Mouse (Mus musculus): Measurements from ENCODE around the gene Slc34a2. TPM values are rescaled to one million over a fixed set of nuclear protein-coding genes. Genes with fewer than 3 reads are reported as not detected.

Slc34a2 gene
- polyA plus RNA-seq, 1 experiment from 2014 or later: not detected

DNA sequence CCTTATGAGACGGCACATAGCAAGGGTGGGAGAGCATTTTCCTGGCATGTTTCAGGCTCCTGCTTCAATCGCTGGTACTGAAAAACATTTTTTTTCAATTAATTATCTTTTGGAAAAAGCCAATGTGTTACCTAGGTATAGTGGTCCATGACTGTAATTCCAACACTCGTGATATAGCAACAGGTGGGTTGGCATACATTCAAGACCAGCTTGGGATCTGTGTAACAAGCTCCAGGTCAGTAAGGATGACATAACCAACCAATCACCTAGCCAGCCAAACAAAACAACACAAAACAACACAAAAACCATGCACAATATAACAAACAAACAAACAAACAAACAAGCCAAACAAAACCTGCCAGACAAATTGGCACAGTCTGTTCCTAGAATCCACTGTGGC is 33.9 kb upstream of the Slc34a2 start:
- DNase-seq (ENCODE audit: low spot score): no peak
- Histone ChIP-seq H3K27me3 (ENCODE audit: low read depth, poor library complexity, severe bottlenecking) (no peaks in the 10 kb centered on the region), H3K4me1 (no peaks in the 10 kb centered on the region), H3K27ac (replicated peaks) (no peak overlapping the region), H3K9me3 (replicated peaks) (no peaks in the 10 kb centered on the region; the same call in 1 of the 2 replicates), H3K4me3 (no peak overlapping the region), H3K36me3 (no peaks in the 10 kb centered on the region)
- 85% methylated on average over 3 of the region's 3 CpGs for WGBS

DNA sequence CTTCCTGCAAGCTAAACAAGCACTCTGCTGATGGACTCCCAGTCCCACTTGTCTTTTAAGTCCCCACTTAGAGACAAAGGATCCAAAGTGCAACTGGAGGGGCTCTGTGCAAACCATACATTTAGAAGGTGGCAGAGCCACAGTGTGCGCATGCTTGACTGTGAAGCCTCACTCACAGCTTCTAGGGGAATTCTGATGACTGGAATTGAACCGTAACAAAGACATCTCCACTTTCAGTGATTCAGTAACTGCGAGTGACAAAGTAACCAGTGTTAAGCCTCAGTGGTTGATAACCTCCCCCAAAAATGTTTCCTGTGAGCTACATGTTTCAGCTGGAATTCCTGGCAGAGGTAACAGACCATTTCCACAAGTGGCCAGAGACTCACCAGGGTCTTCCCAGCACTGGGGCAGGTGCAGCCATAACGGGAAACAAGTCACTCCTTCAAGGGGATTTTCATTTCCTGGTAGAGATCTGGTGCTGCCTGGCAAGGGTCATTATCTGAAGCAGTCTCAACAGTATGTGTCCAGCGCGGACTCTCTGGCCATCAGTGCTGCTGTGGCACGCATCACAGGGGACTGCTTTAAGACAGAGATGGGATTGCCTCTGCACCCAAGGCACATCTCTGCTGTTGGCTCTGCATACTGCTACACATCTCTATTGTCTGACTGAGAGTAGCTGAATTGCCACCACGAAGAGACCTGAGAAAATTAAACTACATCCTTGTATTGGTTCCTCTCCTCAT is 28.7 kb upstream of the Slc34a2 start:
- H3K4me3 ChIP-seq: no peak overlapping the region
- no peaks in the 10 kb centered on the region for H3K4me1 ChIP-seq
- H3K9me3 ChIP-seq (replicated peaks): no peaks in the 10 kb centered on the region; the same call in 1 of the 2 replicates
- no peaks in the 10 kb centered on the region for H3K36me3 ChIP-seq
- DNase-seq (ENCODE audit: low spot score): no peak
- WGBS: 83% methylated on average over 8 of the region's 8 CpGs
- H3K27me3 ChIP-seq (ENCODE audit: low read depth, poor library complexity, severe bottlenecking): no peaks in the 10 kb centered on the region
- H3K27ac ChIP-seq (replicated peaks): no peak overlapping the region

DNA sequence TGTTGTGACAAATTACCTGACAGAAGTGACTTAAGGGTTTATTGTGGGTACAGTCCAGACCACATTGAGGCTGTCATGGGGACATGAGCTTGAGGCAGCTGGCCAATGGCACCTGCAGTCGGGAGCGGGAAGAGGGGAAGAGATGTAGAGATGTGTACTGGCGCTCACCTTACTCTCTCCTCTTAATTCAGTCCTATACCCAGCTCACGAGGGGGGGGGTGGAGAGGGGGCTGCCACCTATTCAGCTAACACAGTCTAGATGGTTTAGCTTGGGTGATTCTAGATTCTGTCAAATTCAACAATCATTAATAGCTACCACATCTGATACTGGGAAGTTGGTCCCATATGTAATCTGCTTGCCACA is 28.1 kb upstream of the Slc34a2 start:
- WGBS: 90% methylated on average over 4 of the region's 4 CpGs
- no peak overlapping the region for H3K4me3 ChIP-seq
- no peaks in the 10 kb centered on the region for H3K4me1 ChIP-seq
- H3K9me3 ChIP-seq (replicated peaks): no peaks in the 10 kb centered on the region; the same call in 1 of the 2 replicates
- H3K36me3 ChIP-seq: no peaks in the 10 kb centered on the region
- no peak for DNase-seq (ENCODE audit: low spot score)
- H3K27ac ChIP-seq (replicated peaks): no peak overlapping the region
- H3K27me3 ChIP-seq (ENCODE audit: low read depth, poor library complexity, severe bottlenecking): no peaks in the 10 kb centered on the region

DNA sequence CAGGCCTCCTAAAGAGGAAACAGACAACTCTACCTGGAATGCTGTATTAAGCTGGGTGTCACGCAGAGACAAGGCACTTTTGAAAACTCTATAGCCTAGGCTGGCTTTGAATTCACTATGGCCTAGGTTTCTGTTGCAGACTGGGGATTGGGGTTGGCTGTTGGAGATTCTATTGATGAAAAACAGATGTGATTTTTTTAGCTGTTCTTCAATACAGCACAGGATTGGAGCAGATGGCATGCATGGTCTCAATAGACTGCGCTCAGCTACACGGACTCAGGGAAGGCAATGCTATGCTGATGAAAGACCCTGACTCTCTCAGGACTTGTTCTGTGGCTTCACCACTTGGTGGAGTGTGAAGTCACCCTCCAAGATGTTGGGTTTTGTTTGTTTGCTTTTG is 26.6 kb upstream of the Slc34a2 start:
- no peaks in the 10 kb centered on the region for H3K27me3 ChIP-seq (ENCODE audit: low read depth, poor library complexity, severe bottlenecking)
- H3K4me1 ChIP-seq: no peaks in the 10 kb centered on the region
- no peaks in the 10 kb centered on the region for H3K36me3 ChIP-seq
- H3K27ac ChIP-seq (replicated peaks): no peak overlapping the region
- H3K4me3 ChIP-seq: no peak overlapping the region
- no peaks in the 10 kb centered on the region for H3K9me3 ChIP-seq (replicated peaks)
- no peak for DNase-seq (ENCODE audit: low spot score)
- 79% methylated on average over 3 of the region's 3 CpGs for WGBS

DNA sequence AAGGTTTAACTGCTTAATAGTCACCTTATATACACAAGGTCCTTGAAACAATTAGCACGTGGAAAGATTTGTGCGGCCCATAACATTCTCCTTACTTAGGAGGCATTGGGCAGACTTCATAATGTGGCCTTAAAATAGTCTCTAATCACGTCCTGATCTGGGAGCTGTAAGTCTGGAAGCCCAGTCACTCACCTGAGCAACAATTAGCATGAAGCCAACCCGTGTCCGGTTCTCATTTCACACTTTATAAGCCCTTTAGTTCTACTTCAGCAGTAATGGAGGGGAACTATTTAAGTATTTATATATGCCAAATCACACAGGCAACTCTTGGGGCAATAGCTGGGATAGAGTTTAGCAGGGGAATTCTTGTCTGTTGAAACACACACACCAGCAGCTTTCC is 21.3 kb upstream of the Slc34a2 start:
- Histone ChIP-seq H3K4me3 (no peak overlapping the region), H3K27ac (replicated peaks) (no peak overlapping the region), H3K4me1 (no peaks in the 10 kb centered on the region), H3K36me3 (no peaks in the 10 kb centered on the region), H3K27me3 (ENCODE audit: low read depth, poor library complexity, severe bottlenecking) (no peaks in the 10 kb centered on the region), H3K9me3 (replicated peaks) (no peaks in the 10 kb centered on the region)
- DNase-seq (ENCODE audit: low spot score): no peak
- WGBS: 80% methylated on average over 5 of the region's 5 CpGs

DNA sequence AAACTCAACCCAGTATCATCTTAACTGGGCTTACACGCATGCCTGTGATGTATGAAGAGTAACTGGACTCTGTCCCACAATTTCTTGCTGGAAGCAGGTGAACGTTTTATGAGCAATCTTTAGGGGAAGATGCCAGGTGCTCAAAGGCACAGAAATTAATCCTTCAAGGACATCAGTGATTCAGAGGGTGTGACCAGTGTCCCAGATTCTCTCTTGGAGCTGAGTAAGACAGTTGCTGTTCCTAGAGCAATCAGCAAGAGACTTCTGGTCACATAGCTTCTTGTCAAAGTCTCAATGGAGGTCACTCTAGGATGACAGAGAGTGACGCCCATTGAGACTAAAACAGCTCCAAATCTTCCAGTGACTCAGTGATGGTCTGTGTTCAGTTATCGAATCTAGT is 19.6 kb upstream of the Slc34a2 start:
- Histone ChIP-seq H3K4me3 (no peak overlapping the region), H3K9me3 (replicated peaks) (no peaks in the 10 kb centered on the region), H3K27me3 (ENCODE audit: low read depth, poor library complexity, severe bottlenecking) (no peaks in the 10 kb centered on the region), H3K36me3 (no peaks in the 10 kb centered on the region), H3K4me1 (peaks cover 3% of the 10 kb centered on the region), H3K27ac (replicated peaks) (no peak overlapping the region)
- WGBS: 91% methylated on average over 4 of the region's 4 CpGs
- no peak for DNase-seq (ENCODE audit: low spot score)

DNA sequence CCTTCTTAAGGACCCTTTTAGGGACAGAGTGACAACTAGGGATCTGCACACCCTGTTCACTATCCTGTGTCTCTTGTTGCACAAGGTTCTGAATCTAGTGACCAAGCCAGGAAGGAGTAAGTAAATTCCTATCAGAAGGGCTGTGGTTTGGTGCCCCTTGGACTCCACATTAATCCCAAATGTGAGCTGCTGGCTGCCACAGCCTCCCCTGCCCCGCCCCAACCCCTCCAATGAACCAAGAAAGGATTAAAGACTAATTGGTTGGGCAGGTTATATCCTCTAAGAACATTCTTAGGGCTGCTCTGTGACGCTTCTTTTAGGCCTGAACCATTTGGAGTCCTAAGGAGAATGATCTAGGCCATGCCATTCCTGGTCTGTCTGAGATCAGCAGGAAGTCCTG is 14.4 kb upstream of the Slc34a2 start:
- peaks cover 9% of the 10 kb centered on the region for H3K4me1 ChIP-seq
- H3K27ac ChIP-seq (replicated peaks): no peak overlapping the region
- no peaks in the 10 kb centered on the region for H3K27me3 ChIP-seq (ENCODE audit: low read depth, poor library complexity, severe bottlenecking)
- H3K9me3 ChIP-seq (replicated peaks): no peaks in the 10 kb centered on the region
- H3K36me3 ChIP-seq: no peaks in the 10 kb centered on the region
- DNase-seq (ENCODE audit: low spot score): no peak
- 29% methylated on average over 2 of the region's 2 CpGs for WGBS
- no peak overlapping the region for H3K4me3 ChIP-seq

DNA sequence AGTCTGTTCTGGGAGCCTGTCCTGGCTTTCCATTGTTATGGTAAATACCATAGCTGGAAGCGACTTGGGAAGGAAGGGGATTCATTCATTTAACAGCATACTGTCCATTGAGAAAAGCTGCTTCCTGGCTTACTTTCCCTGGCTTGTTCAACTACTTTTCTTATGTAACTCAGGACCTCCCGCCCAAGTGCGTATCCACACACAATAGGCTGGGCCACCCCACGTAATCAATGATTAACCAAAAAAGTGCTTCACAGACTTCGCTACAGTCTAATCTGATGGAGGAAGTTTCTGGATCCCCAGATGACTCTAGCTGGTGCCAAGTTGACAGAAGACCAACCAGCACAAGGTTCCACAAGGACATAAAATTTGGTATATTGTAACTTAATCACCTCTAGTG is 14.0 kb upstream of the Slc34a2 start:
- no peak overlapping the region for H3K4me3 ChIP-seq
- H3K9me3 ChIP-seq (replicated peaks): no peaks in the 10 kb centered on the region
- H3K4me1 ChIP-seq: peaks cover 9% of the 10 kb centered on the region
- no peaks in the 10 kb centered on the region for H3K27me3 ChIP-seq (ENCODE audit: low read depth, poor library complexity, severe bottlenecking)
- 35% methylated on average over 5 of the region's 5 CpGs for WGBS
- H3K36me3 ChIP-seq: no peaks in the 10 kb centered on the region
- H3K27ac ChIP-seq (replicated peaks): no peak overlapping the region
- no peak for DNase-seq (ENCODE audit: low spot score)

DNA sequence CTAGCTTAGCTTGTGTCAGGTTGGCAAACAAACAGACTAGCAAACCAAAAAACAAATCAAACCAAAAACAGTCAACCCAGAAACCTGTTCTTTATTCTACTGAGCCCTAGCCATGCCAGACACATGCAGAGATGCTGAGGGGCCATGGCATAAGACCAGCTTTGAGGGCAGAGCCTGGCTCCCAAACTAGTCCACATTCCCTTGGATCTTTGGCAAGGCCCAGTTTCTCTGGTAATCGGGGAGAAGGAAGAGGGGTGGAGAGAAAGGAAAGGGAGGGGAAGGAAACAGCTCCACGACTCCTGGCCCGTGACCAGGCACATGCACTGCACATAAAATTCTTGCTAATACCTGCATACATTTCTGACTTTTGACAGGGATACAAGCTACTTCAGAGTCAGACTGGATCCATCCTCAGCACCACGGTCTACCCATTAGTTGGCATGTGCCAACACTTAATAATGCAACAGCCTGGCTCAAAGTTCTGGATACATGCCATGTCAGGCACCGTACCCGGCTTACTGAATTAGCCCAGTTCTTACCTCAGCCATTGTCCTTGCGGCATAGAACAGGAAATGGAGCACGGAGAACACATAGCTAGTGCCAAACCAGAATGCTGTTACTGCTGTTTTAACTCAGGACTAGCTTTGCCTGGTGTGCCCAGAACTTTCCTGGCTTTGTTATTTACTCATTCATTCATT is 12.5 kb upstream of the Slc34a2 start:
- Histone ChIP-seq H3K9me3 (replicated peaks) (no peaks in the 10 kb centered on the region), H3K4me1 (peaks cover 9% of the 10 kb centered on the region), H3K36me3 (no peaks in the 10 kb centered on the region), H3K4me3 (no peak overlapping the region), H3K27ac (replicated peaks) (no peak overlapping the region), H3K27me3 (ENCODE audit: low read depth, poor library complexity, severe bottlenecking) (no peaks in the 10 kb centered on the region)
- WGBS: 93% methylated on average over 8 of the region's 8 CpGs
- no peak for DNase-seq (ENCODE audit: low spot score)

DNA sequence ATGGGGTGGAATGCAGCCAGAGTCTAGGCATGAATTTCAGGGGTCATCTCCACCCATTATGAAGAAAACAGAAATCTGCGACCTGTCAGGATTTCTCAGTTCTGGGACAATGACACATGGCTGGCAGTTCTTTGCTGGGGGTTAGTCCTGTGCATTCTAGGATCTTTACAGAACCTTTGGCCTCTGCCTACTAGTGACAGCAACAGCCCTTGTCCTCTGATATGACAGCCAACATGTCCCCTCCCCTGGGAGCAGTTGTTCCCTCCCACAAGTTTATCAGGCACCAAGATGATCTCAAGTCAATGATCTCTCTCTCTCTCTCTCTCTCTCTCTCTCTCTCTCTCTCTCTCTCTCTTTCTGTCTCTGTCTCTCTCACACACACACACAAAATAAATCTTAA is 6.5 kb upstream of the Slc34a2 start:
- DNase-seq (ENCODE audit: low spot score): no peak
- Histone ChIP-seq H3K4me1 (no peaks in the 10 kb centered on the region), H3K36me3 (no peaks in the 10 kb centered on the region), H3K27ac (replicated peaks) (no peak overlapping the region), H3K27me3 (ENCODE audit: low read depth, poor library complexity, severe bottlenecking) (no peaks in the 10 kb centered on the region), H3K9me3 (replicated peaks) (no peaks in the 10 kb centered on the region), H3K4me3 (no peak overlapping the region)
- 79% methylated on average over 1 of the region's 1 CpGs for WGBS

DNA sequence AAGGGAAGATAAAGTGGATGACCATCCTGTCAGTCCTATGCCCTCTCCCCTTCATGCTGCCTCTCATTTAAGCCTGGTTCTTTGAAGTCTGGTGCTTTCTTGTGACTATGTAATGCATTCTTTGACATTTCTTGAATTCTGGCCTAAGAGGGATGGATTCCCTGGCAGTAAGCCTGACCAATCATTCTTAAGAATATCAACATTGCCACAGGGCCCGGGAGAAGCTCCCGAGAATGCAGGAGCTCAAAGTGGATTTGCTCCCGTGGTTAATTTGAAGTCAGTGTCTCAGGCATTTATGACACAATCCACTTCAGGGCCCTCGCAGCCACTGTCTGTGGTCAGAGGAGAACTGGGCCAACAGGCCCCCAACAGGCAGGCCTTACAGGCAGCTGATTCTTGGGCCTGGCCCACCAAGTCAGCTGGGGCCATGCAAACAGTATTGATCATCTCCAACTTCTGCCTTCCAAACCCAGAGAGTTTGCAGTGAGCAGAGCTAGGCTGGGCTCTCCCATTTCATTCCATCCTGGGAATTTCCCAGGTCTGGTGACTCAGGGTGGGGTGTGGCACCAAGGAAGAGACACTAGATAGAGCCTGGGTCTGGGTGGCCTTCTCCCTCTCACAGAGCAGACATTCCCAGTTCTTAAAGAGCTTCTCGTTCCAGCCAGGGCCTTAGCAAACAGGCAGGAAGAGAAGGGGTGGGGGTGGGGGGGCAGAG is 4.3 kb downstream of the Slc34a2 start:
- no peak for DNase-seq (ENCODE audit: low spot score)
- Histone ChIP-seq H3K27me3 (ENCODE audit: low read depth, poor library complexity, severe bottlenecking) (no peaks in the 10 kb centered on the region), H3K4me1 (peaks cover 4% of the 10 kb centered on the region), H3K4me3 (no peak overlapping the region), H3K36me3 (no peaks in the 10 kb centered on the region), H3K9me3 (replicated peaks) (no peaks in the 10 kb centered on the region), H3K27ac (replicated peaks) (no peak overlapping the region)
- 72% methylated on average over 5 of the region's 5 CpGs for WGBS

DNA sequence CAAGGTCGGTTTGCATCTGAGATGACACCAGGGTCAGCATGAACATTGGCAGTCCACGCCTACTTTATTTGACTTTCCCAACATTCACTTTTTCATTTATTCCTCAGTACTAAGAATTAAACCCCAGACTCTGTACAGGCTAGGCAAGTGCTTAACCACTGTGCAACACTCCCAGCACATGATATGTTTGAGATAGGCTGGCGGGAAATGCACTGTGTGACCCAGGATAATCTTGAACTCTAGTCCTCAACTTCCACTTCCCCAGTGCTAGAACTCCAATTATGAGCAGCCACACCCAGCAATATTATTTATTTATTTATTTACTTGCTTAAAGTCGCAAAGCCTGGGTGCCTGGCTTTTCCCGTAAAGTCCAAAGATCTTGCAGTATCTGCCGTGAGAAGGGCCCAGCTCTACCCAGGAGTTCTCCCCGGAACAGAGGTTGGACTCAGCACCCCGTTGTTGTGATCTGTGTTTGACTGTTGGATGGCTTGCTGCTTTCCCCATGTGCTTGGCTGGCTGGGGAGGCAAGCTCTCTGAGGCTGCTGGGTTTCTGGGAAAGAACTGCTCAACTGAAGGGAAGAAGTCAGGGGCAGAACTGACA is 5.0 kb downstream of the Slc34a2 start:
- WGBS: 92% methylated on average over 8 of the region's 8 CpGs
- DNase-seq (ENCODE audit: low spot score): no peak
- peaks cover 5% of the 10 kb centered on the region for H3K4me1 ChIP-seq

DNA sequence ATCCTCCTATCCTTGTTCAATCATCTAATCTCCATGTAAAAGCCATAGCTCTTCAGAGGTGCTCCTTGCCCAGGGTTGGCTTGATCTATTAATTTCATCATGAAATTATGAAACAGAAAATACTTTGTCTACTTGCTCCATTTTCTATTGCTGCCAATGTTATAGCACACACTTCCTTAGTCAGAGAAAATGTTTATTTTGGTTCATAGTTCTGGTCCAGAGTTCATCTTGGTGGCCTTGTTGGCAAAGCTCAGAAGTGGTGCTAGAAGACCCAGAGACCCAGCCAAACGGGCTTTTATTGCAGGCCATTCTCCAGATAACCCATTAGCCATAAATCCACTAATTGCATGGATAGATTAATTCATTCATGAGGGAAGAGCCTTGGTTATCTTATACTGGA is 5.8 kb downstream of the Slc34a2 start:
- H3K27me3 ChIP-seq (ENCODE audit: low read depth, poor library complexity, severe bottlenecking): peaks cover 11% of the 10 kb centered on the region
- 66% methylated on average over 1 of the region's 1 CpGs for WGBS

More for the DNA sequence above, 5.0 kb downstream of the Slc34a2 start:
- Histone ChIP-seq H3K27me3 (ENCODE audit: low read depth, poor library complexity, severe bottlenecking) (peaks cover 3% of the 10 kb centered on the region), H3K9me3 (replicated peaks) (no peaks in the 10 kb centered on the region), H3K4me3 (no peak overlapping the region), H3K36me3 (no peaks in the 10 kb centered on the region), H3K27ac (replicated peaks) (no peak overlapping the region)

More for the DNA sequence above, 5.8 kb downstream of the Slc34a2 start:
- Histone ChIP-seq H3K4me1 (peaks cover 13% of the 10 kb centered on the region), H3K27ac (replicated peaks) (no peak overlapping the region), H3K4me3 (no peak overlapping the region), H3K36me3 (no peaks in the 10 kb centered on the region), H3K9me3 (replicated peaks) (no peaks in the 10 kb centered on the region)
- no peak for DNase-seq (ENCODE audit: low spot score)
